Mouse (Mus musculus) E14TG2a.4 (cell line): ENCODE results near the gene Sycp2l.

Experiments used
- CTCF ChIP-seq: conservative IDR thresholded peaks from 2 replicates; pipeline ENCODE4 v1.5.1; 2014; ENCODE audit warnings: low read length
- NANOG ChIP-seq: IDR thresholded peaks from 2 replicates; pipeline ENCODE4 v1.6.1; 2014; ENCODE audit warnings: borderline replicate concordance, low read length, mixed read lengths
- POU5F1 ChIP-seq: IDR thresholded peaks from 2 replicates; pipeline ENCODE4 v1.6.1; 2014; ENCODE audit warnings: low read length, borderline replicate concordance

- TF ChIP-seq CTCF: no peak
- no peak for TF ChIP-seq NANOG
- no peak for TF ChIP-seq POU5F1
Observed at GRCm38 (mm10) chr13:41123666-41124225, 9.6 kb downstream of the Sycp2l start.
